Mouse (Mus musculus) layer of hippocampus, adult 18-20 months (tissue): ENCODE results near the gene Pcnp. TPM values are rescaled to one million over a fixed set of nuclear protein-coding genes. Genes with fewer than 3 reads are reported as not detected.
"Not testable (repeated sequence)": the region's sequence is repeated elsewhere in the genome, so short reads cannot be mapped to it uniquely, and the experiment has no call there.

Source experiments
- DNase-seq, 2 experiments: peaks; one replicate each; pipeline ENCODE4 v3.0.0; 2022; ENCODE audit warnings: low spot score in 2 of 2
- long read RNA-seq: library from polyadenylated mRNA; stranded (forward); transcript quantifications from one replicate; pipeline ENCODE4 v2.0.0, GENCODE M21; 2021
- total RNA-seq, 2 experiments: library from RNA; stranded (reverse); gene quantifications; 2 replicates each; pipeline ENCODE4 v1.2.3; 2021

Gene Pcnp
- total RNA-seq = 100 to 1,000 TPM; 158 to 171 TPM
- long read RNA-seq, transcript Pcnp-206 (5 exons, 938 nt) = major isoform, 75 of 153 reads
- long read RNA-seq, transcript Pcnp-202 (5 exons, 2,295 nt) = minor isoform, 35 of 153 reads
- long read RNA-seq, transcript Pcnp-205 (5 exons, 2,200 nt) = minor isoform, 18 of 153 reads
- long read RNA-seq, partial matches to known transcripts = 3 of 153 reads
- long read RNA-seq, other reads (novel, unspliced or antisense) = 22 of 153 reads

DNA sequence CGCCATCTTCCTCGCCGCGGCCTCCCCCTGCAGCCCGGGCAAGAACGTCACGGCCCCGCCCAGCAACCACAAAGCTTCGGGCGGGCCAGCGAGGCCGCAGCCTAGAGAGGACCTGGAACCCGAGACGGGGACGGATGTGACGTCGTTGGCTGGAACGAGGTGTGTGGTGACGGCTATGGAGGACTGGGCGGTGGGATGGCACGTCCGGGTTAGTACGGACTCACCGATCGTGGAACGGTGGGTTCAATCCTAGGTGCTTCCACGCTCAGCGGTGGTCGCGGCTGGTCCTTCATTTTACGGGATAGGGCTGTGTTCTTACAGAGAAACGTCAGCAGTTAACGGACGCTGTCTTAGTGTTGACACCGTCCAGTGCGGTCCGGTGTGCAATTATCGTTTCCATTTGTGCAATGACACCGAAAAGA lies at the start of gene Pcnp:
Gene Pcnp, minus strand, starts transcription at position 79 of the 422 bp plus-strand sequence.
- peak; percentile 96 to 98 for DNase-seq

DNA sequence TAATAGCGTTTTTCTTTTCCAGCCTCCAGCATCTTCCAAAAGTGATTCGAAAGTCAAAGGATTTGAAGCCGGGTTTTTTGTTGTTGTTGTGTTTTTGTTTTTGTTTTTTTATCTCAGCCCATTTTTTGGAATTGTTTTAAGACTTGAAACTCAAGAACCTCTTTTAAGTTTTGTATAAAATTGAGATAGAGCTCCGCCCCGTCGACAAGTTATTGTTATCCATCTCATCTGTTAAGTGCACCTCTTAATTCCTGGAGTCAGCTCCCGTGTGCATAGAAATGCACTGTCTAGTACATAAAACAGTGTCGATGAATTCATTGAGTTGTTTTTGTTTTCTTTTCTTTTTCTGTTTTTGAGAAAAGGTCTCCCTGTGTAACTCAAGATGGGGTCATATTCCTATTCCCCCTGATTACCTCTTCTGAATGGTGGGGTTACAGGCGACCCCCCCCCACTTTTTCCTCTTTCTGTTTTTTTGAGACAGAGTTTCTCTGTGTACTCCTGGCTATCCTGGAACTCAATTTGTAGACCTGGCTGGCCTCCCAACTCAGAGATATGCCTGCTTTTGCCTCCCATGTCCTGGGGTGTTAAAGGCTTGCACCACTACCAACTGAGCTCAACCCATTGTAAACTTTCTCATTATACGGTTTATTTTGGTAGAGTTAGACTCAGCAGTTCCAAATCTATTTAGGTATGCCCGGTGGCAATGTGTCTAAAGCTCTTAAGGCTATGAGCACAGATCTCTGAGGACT lies 46.8 kb upstream of the Pcnp start:
- DNase-seq = no peak

DNA sequence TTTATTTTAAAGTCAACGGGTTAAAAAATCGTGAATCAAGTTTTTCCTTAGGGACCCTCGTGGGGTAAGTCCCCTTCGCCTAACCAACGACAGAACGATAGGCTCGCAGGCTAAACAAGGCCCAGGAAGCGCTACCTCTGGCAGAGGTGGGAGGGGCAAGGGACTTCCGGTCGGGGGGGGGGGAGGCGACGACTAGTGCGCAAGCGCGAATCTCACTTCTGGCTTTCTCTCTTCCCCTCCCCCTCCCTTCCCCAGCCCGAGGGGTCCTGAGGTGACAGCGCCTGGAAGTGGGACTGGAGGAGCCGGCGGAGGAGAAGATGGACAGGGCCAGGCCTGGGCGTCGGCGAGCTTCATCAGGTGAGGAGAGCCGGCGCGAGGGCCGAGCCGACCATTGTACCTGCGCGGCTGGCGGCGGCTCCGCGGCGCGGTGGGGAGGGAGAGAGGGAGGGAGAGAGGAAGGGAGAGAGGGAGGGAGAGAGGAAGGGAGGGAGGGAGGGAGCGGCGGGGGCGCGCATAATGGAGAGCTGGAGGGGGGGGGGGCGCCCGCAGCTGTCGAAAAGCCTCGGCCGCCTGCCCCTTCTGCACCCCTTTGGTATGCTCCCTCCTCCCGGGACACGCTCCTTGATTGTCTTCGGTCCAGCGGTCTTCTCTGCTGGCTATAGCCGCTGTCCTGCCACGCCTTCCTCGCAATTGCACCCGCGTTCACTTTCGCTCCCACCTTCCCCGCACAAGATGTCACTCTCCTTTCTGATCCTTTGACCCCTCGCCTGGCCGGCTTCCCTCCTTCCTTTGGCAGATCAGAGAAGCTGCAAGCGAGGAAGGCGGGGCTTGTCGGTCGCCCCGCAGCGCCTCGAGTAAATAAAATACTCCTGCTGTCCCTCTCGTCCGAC lies 45.9 kb upstream of the Pcnp start:
- peak; percentile 70 to 88 for DNase-seq

DNA sequence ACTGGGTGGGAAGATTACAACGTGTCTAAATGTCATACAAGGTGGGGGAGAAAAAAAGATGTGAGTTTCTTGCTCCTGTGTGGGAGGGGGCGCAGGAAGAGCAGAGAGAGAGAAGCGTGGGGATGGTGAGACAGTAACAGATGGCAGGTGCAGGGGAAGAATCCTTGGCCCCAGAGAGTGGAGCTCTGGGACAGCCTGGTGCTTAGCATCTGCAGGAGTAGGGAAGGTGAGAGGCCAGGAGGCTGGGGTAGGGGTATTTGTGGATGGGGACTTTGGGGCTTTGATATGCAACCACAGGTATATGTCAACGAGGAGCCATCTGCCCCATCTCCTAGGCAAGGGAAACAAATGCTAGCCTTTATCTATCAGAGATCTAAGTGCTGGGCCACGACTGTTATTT lies 45.0 kb upstream of the Pcnp start:
- no peak for DNase-seq

DNA sequence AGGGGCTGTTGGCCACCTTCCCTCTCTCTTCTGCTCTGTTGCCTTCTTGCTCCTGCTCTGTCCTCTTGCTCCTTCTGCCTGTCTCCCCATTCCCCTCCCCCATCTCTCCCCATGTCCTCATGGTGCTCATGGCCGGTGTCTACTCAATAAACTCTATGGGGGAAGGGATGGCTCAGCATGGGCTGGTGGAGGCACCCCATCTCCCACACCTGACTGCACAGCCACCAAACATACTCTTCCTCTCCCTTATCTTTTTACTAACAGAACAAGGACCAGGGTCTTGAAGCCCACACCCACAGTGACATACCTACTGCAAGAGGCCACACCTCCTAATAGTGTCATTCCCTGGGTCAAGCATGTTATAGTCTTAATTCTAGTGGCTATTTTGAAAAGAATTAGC lies 44.6 kb upstream of the Pcnp start:
- DNase-seq = no peak

DNA sequence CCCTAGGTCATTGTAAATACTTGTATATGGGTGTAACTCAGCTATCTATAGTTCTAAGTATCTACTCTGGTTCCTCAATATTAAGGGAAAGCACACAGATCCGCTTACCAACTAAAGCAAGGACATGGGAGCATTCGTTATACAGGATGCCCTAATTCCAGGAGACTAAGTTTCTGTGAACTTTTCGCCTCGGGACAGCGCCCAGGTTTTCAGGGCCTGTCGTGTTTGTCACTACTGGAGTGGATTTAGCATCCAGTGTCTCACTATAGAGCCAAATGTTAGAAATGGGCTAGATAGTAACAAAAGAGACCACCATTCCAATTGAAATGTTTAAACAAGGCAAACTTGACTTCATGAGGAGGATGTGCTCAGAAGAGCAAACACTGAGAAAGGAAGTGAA lies 43.6 kb upstream of the Pcnp start:
- DNase-seq = not testable (repeated sequence)

DNA sequence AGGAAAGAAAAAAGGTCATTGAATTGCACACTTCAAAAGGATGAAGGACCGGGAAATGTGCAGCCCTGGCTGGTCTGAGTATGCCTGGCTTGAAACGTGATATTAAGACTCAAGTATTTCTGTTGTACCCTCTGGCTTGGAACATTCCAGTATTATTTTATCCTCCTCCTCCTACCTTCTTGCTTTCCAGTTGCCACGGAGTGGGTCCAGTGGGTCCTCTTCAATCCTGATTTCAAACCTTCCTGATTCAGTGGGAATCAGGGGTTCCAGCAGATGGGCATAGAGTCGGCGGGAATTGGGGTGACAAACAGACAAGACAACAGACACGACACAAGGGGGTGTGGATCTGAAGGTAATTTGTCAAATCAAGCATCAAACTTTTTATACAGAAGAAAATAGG lies 43.0 kb upstream of the Pcnp start:
- no peak for DNase-seq

DNA sequence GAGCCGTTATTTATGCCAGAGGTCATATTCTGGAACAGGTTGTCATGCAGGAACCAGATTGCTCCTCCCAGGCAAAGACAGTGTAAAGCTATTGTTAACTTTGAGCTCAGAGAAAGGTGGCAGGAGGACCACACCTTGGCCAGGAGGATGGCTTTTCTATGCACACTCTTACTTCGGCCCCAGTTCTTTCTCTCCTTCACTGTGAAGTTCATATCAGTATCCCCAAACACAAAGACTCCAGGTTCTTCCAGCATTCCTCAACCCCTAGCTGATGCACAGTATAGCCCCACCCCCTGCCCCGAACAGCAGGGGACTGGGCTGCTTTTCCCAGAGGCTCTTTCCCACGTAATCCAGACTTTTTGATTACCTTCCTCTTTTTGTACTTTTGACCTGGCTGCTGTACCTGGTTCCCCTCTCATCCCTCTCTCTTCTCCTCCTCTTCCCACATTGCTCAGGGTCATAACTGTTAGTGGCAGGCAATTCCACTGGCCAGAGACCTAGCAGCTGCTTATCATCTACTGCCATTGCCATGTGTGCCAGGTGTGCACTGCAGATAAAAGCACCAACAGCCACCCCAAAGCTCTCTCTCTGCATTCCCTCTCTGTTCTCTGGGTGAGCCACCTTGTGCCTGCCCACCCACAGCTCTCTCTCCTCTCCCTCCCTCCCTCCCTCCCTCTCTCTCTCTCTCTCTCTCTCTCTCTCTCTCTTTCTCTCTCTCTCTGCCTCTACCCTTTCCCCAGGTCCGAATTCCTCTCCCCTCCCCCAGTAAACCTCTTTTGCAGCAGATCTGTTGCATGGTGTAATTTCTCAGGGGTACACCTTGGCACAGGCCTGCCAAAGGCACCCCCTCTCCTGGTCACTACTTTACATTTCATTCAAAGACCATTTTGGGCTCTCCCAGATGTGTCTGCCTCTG lies 42.0 kb upstream of the Pcnp start:
- no peak for DNase-seq

DNA sequence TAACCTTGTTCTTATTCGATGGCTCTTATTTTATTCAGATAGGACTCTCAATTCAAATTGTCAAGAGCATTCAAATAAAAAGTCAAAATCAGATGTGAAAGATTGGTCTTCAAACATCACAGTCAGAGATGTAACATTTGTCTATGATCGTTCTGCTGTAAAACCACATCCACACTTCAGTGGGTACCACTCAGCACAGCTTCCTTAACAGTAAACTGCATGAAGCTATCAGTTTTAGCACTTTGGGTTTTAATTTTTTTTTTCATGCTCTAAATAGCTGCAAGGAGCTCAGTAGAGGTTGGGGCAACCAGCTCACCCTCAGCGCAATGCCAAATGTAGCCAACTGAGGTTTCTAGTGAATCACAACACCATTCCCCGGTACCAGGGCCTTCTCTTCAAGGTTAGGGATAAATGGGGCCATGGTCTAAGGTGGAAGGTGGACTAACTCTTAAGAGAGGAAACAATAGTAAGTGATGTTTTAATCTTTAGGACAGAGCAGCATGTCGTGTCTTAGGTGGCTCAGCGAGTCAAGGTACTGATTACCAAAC lies 39.1 kb upstream of the Pcnp start:
- no peak for DNase-seq

DNA sequence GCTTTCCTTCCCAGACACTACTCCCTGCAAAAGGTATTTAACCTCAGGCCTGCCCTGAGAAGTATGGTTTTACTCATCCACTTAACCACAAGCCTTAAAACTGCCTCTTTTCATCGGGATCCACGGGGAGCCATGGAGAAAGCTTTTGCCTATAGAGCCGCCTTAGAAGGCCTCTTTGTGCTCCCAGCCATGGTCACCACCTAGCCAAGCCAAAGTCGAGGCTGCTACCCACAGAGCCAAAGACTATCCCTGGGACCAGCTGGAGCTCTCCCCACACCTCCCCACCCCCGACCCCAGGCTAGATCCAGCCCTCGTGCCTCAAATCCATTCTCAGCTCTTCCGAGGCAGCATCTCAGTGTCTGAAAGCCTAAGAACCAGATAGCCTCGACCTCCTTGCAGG lies 36.6 kb upstream of the Pcnp start:
- DNase-seq = no peak

DNA sequence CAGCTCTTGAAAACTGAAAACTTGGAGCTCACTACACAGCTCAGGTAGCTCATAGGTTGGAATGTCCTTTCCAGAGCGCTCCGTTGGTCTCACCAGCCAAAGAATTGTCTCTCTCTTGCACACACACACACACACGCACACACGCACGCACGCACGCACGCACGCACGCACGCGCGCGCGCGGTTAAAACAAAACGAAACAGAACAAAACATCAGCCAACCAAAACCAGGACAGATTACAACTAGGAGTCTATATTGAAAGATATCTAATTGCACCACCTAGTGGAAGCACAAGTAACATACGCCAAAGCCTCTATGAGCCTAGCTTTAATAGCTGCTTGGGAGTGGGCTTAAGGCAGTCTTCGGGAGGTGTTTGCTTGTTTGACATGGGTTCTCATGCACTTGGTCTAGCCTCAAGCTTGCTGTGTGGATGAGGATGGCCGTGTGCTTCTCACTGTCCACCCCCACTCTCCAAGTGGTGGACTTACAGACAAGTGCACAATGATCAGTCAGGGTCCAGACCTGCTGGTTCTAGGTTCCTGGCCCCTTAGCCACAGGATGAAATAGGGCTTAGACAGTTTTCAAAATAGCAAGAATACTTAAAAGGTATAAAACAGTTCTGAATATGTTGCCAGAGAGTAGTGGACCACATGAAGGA lies 34.9 kb upstream of the Pcnp start:
- DNase-seq = peak; percentile 35 to 78

DNA sequence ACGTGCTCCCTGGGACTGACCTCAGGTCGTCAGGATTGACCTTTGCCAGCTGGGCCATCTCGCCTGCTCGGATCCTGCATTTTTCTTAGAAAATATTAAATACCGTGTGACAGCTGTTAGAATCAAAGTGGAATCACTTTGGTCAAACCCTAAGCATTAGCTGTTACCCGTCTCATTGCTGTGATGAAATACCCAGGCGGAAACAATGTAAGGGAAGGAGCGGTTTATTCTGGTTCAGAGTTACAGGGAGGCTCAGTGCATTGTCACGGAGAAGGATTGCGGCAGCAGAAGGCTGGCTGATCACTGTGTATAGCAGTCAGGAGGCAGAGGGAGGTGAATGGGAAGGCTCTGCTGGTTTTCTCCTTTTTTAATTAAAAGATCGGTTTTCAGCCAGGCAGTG lies 33.4 kb upstream of the Pcnp start:
- DNase-seq = no peak

DNA sequence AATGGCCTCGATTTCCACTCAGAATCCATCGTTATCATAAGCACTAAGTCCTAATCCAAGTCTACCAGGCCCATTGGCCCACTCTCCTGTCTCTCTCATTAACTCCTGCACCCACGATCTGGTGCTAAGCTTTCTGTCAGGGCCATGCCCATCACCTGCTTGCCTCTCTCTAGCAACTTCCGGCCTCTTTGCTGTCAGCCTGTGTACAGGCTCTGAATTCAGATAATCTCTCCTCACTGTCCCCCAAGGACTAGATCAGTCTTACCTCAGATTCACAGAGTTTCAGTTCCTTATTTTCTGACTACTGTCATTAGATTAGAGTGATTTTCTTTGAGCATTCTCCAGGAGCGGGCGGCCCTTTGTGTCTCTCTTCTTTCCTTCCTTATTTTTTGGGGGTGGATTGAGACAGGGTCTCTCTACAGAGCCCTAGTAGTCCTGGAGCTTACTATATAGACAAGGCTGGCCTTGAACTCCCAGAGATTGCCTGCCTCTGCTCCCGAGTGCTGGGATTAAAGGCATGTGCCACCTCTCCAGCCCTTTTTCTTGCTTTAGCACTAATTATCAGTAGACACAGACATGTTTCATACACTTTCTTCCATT lies 32.6 kb upstream of the Pcnp start:
- no peak for DNase-seq

DNA sequence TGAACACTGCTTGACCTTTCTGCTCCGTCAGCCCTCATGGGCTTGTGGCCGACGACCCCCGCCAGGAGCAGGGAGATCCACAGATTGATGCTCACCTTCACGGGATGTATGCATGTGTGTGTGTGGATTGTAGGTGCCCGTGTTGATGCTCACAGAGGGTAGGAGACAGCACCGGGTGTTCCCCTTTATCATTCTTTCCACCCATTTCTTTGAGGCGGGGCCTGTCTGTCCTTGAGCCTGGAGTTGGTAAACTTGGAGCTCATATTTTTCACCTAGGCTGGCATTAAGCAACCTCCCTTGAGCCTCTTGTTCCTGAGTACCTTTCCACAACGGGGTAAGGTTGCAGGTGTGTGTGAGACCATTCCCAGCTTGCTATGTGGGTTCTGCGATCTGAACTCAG lies 28.6 kb upstream of the Pcnp start:
- no peak for DNase-seq

DNA sequence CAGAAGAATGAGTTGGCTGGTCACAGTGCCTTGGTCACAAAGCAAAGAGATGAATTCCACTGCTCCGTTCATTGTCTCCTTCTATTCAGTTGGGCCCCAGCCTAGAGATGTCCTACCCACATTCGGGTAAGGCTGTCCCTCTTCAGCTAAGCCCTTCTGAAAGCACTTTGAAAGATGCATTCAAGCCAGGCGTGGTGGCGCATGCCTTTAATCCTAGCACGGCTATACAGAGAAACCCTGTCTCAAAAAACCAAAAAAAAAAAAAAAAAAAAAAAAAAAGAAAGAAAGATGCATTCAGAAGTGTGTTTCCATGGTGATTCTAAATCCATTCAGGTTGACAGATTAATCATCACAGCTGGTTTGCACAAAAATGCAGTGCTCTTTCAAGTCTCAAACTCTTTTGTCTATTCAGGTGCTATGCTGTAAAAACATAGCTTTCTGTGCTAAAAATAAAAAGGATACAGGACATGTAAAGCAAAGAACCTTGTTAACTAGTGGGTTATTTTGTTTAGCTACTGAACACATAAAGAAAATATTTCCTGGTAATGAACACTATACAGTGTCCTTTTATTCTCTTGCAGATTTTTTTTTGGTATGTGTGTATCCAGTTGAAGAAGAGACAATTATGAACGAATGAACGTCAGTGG lies 27.5 kb upstream of the Pcnp start:
- DNase-seq = no peak

DNA sequence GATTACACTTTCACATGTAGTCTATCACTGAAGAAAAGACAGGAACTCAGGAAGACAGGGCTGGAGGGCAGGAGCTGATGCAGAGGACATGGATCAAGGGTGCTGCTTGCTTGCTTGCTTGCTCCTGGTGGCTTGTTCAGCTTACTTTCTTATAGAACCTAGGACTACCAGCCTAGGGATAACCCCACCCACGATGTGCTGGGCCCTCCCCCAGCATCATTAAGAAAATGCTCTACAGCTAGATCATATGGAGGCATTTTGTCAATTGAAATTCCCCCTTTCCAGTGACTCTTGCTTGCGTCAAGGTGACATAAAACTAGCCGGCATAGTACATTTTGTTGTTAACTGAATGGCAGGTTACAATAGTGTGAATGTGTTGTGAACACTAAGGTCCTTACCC lies 26.4 kb upstream of the Pcnp start:
- DNase-seq = no peak

DNA sequence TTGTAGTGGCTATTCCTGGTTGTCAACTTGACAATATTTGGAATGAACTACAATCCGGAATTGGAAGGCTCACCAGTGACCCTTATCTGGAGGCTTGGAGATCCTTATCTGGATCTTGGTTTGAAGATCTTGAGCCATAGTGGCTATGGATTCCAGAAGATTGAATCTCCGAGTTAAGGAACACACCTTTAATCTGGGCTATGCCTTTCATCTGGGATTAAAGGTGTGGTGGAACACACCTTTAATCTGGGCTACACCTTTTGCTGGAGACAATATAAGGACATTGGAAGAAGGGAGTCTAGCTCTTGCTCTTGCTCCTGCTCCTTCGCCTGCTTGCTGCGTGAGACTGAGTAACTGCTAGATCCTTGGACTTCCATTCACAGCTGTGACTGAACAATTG lies 18.5 kb upstream of the Pcnp start, which contains the start of gene Senp7:
Gene Senp7, plus strand, starts transcription at position 301 of the 400 bp plus-strand sequence.
- not testable (repeated sequence) for DNase-seq

DNA sequence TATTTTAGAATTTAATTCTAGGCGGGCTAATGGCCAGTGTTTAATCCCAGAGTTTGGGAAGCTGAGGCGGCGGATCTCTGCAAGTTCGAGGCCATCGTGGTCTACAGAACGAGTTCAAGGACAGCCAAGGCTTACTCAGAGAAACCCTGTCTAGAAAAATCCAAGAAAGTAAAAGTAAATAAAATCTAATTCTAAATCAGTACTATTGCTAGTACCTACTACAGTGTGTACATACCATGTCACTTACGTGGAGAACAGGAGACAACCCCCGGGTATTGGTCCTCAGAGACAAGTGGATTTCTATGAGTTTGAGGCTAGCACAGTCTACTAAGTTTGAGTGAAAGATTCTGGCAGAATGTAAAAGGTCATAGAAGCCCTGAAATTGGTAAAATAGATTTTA lies 8.6 kb upstream of the Pcnp start:
- no peak for DNase-seq
